23 mouse cellular contexts compared by ENCODE assay signal in genomic region chr4:44958776-44959175, GRCm38 (mm10).
"Had no signal": no experiment of that assay in that cellular context is flagged by ENCODE, and none has a peak within 500 bp of the region (broad histone marks: within the 10 kb centered on the region; RNA-seq: fewer than 3 reads in every experiment).

No protein-coding gene starts in this region.

- H3K9ac ChIP-seq: liver, embryonic 15.5 days; liver, postnatal 0 days; lung, embryonic 15.5 days; midbrain, embryonic 13.5 days; midbrain, embryonic 15.5 days; neural tube, embryonic 13.5 days; neural tube, embryonic 15.5 days; stomach, embryonic 15.5 days had no signal

- H3K4me2 ChIP-seq: liver, embryonic 15.5 days; lung, embryonic 15.5 days; midbrain, embryonic 11.5 days; midbrain, embryonic 13.5 days; midbrain, embryonic 15.5 days; neural tube, embryonic 13.5 days; neural tube, embryonic 15.5 days; stomach, embryonic 15.5 days had no signal

- ATAC-seq: liver, postnatal 0 days; lung, postnatal 0 days; midbrain, embryonic 13.5 days; midbrain, embryonic 15.5 days had no signal

- DNase-seq: liver, postnatal 0 days; lung, adult 2 months; lung, postnatal 14 days; lung, postnatal 36 days; retina, postnatal 1 day; right cerebral cortex, adult 18-20 months; right cerebral cortex, postnatal 25 days; thymus, adult 2 months; thymus, postnatal 25 days; thymus, postnatal 4 days had no signal

- H3K36me3 ChIP-seq: liver, embryonic 15.5 days; lung, embryonic 15.5 days; midbrain, embryonic 13.5 days; midbrain, embryonic 15.5 days; neural tube, embryonic 13.5 days; neural tube, embryonic 15.5 days; stomach, embryonic 15.5 days had no signal

- H3K9me3 ChIP-seq: liver, embryonic 15.5 days; lung, embryonic 15.5 days; megakaryocyte, embryonic 14.5 days; midbrain, embryonic 13.5 days; midbrain, embryonic 15.5 days; neural tube, embryonic 13.5 days; neural tube, embryonic 15.5 days; stomach, embryonic 15.5 days had no signal

- H3K27ac ChIP-seq: liver, embryonic 15.5 days; lung, embryonic 15.5 days; macrophage; midbrain, embryonic 13.5 days; midbrain, embryonic 15.5 days; neural tube, embryonic 13.5 days; neural tube, embryonic 15.5 days; stomach, embryonic 15.5 days; stomach, postnatal 0 days had no signal

- H3K4me3 ChIP-seq: liver, embryonic 15.5 days; lung, embryonic 15.5 days; megakaryocyte, embryonic 14.5 days; midbrain, embryonic 13.5 days; midbrain, embryonic 15.5 days; myocyte; neural tube, embryonic 13.5 days; neural tube, embryonic 15.5 days; stomach, embryonic 15.5 days had no signal

- H3K27me3 ChIP-seq: liver, embryonic 15.5 days; lung, embryonic 15.5 days; midbrain, embryonic 13.5 days; midbrain, embryonic 15.5 days; neural tube, embryonic 13.5 days; neural tube, embryonic 15.5 days; stomach, embryonic 15.5 days had no signal

- H3K4me1 ChIP-seq: liver, embryonic 15.5 days; lung, embryonic 15.5 days; midbrain, embryonic 13.5 days; midbrain, embryonic 15.5 days; neural tube, embryonic 13.5 days; neural tube, embryonic 15.5 days; stomach, embryonic 15.5 days had no signal
